Mouse (Mus musculus) retina, adult 2 months (tissue): Measurements from ENCODE around the gene Lor.

Experiments
- DNase-seq: peaks from one replicate; pipeline ENCODE4 v3.0.0-alpha.2; 2012; ENCODE audit warnings: low read depth, low spot score

Lor gene

DNA sequence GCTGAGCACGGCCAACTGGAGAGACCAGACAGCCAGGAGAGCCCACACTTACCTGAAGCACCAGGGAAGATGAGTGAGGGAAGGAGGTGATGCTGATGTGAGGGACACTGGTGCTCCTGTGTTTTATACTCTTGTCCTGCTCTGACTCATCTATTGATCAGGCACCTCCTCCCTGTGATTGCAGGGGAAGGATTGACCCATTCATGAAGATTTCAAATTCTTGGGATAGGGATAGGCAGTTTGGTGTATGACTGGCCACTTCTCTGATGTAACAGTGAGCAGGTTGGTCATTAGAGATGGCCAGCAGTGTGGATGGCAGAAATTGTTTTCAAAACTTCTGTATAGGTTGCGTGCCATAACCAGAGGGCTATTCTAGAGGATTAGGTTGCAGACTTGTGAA lies at the start of gene Lor:
Gene Lor (minus strand): TSS at position 101 of the 400 bp plus-strand sequence.
- DNase-seq = no peak

GRCm38 (mm10) chr3:92123847-92124246 lies 40.9 kb upstream of the Lor start, which contains the start of gene Prr9:
TSS of gene Prr9 (minus strand) at chr3:92123947.
- no peak for DNase-seq

DNA sequence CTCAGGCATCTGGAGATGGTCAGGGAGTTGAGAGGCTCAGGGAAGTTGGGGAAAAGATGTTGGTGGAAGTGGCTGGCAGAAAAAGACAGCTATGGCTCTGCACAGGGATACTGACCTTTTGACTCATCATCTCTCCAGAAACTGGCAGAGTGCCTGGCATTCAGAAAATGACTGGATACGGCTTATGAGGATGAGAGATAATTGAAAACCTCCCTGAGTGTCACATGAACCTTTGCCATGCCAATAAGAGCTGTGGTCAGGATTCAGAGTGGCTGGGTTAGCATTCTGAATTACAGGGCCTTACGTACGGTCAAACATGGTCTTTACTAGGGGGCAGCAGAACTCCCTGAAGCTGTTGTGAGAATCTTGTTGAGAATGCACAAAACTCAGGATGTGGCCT lies 38.0 kb upstream of the Lor start:
- no peak for DNase-seq

GRCm38 (mm10) chr3:92117930-92118329 lies 35.0 kb upstream of the Lor start:
- no peak for DNase-seq

- DNase-seq = no peak
Measured at GRCm38 (mm10) chr3:92111526-92111925, 28.6 kb upstream of the Lor start.

- no peak for DNase-seq
Measured at GRCm38 (mm10) chr3:92110790-92111189, 27.8 kb upstream of the Lor start.

DNA sequence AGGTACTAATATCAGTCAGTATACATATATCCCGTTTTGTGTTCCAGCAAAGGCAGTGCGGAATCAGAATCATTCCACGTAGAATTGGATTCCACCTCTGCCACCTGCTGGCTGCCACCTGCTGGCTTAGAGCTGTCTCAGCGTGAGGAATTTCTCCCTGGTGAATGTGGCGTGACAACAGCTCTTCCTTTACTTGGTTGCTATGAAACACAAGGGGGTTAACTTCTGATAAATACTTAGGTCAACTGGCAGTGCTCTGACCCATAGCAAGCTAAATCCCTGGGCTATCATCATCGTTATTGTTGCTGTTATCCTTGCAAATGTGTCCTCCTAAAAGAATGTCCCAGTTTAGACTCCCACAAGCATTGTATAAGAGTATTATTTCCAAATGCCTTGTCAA lies 23.6 kb upstream of the Lor start:
- no peak for DNase-seq

GRCm38 (mm10) chr3:92081285-92081931 lies 1.5 kb downstream of the Lor start:
- no peak for DNase-seq

DNA sequence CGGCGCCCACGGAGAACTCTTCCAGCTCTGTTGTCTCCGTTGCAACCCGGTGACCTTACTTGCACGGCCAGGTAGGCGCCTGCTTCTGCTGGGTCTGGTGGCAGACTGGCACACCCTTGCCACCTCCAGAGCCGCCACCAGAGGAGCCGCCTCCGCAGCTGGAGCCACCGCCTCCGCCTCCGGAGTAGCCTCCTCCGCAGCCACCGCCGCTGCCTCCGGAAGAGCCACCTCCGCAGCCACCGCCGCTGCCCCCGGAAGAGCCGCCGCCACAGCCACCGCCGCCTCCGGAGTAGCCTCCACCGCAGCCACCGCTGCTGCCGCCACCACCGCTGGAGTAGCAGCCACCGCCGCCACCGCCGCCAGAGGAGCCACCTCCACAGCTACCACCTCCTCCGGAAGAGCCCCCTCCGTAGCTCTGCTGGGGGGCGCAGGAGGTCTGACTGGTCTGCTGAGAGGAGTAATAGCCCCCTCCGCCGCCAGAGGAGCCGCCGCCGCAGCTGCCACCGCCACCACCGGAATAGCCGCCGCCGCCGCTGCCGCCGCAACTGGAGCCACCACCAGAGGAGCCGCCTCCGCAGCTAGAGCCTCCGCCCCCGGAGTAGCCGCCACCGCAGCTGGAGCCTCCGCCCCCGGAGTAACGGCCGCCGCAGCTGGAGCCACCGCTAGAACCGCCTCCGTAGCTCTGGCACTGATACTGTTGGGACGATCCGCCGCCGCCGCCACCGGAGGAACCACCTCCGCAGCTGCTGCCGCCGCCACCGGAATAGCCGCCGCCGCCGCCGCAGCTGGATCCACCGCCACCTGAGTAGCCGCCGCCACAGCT lies 2.3 kb downstream of the Lor start:
- DNase-seq = no peak

GRCm38 (mm10) chr3:92050382-92051054 lies 32.4 kb downstream of the Lor start:
- DNase-seq = peak; percentile 11

DNA sequence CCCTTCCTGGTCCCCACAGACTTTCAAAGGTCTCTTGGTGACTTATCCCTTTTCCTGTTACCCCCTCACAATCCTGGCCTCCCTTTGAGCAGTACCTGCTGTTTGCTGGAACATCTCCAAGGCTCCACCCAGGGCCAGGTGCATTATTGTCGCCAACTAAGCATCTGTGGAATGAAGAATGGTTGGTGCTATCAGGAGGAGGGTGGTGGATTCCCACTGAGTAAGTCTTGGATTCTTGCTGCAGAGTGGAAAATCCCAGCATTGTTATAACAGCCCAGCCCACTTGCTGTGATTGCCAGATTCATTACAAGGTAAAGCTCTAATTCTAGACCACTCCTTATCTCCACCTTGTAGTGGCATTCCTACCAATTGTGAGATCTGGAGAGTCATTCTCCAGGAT lies 49.0 kb downstream of the Lor start:
- DNase-seq = no peak

DNA sequence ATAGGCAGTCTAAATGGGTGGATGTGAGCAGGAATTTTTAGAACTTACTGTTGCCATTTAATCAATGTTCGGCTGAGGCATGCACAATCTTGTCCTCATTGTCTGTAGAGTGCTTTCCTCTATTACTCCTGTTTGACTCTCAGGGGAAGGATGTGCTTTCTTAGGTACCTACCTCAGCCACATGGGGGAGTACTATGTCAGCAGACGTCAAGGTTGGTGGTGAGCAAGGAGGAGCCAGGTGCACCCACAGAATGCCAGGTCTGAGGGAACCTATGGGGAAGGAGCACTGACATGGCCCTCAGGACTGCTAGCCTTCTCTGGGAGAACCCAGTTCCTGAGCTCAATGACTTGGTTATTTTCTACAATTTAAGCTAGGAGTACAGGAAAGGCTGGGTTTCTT lies 49.7 kb downstream of the Lor start:
- DNase-seq = no peak
